Comparison of ENCODE assay signal across 30 mouse cellular contexts in genomic region chr1:135379048-135379447, GRCm38 (mm10). TPM values are rescaled to one million over a fixed set of nuclear protein-coding genes. Genes with fewer than 3 reads are reported as not detected.
A peak's percentile ranks its signal among the peaks of the same experiment; 100 is the strongest.
DNase-seq lines count a peak whose midpoint lies in the region; ATAC-seq and TF ChIP-seq lines count a peak whose summit lies in the region.
"Had no signal": no experiment of that assay in that cellular context is flagged by ENCODE, and none has a peak within 500 bp of the region (broad histone marks: within the 10 kb centered on the region; RNA-seq: fewer than 3 reads in every experiment).

No protein-coding gene starts in this region.

- peaks cover 4% of the 10 kb centered on the region for H3K4me1 ChIP-seq in heart, adult 2 months (ENCODE audit: control insufficient read depth, insufficient read depth, low read length)
- peaks cover 39% of the 10 kb centered on the region for H3K4me1 ChIP-seq in heart, embryonic 16.5 days (ENCODE audit: control insufficient read depth, insufficient read depth, low read length)

- H3K79me2 ChIP-seq in heart, adult 2 months (replicated peaks; ENCODE audit: control insufficient read depth, insufficient read depth, low read length): no peaks in the 10 kb centered on the region
- no peaks in the 10 kb centered on the region for H3K79me2 ChIP-seq in myocyte (ENCODE audit: control insufficient read depth, insufficient read depth)

- TF ChIP-seq CTCF in heart, adult 2 months (IDR thresholded peaks at IDR 0.05): no peak

- peak overlapping the region; percentile 39 for H3K27ac ChIP-seq in heart, adult 2 months
- peak overlapping the region; percentile 84 for H3K27ac ChIP-seq in heart, embryonic 16.5 days (ENCODE audit: low read length)
- H3K27ac ChIP-seq: kidney, embryonic 15.5 days; liver, embryonic 14.5 days; macrophage; midbrain, embryonic 13.5 days had no signal

- H3ac ChIP-seq in myocyte (ENCODE audit: control insufficient read depth, insufficient read length): no peak overlapping the region

- no peaks in the 10 kb centered on the region for H3K9me3 ChIP-seq in heart, embryonic 16.5 days (replicated peaks; ENCODE audit: control insufficient read depth, low read length)
- H3K9me3 ChIP-seq: kidney, embryonic 15.5 days; midbrain, embryonic 13.5 days had no signal

- no peak for DNase-seq in heart, adult 2 months
- DNase-seq in heart, adult 9 months (ENCODE audit: low spot score in 2 of 2): no peak
- no peak for DNase-seq in heart, postnatal 25 days (ENCODE audit: low spot score)
- peak; percentile 57 for DNase-seq in 416B (ENCODE audit: low read depth)
- DNase-seq in adipocyte (ENCODE audit: low spot score): no peak
- DNase-seq: adrenal gland, adult 2 months; adrenal gland, postnatal 36 days; B cell, adult 2 months; cerebellum, adult 18-20 months; cerebellum, postnatal 10 days; kidney, adult 18-20 months; kidney, postnatal 25 days; liver; lung, adult 2 months; lung, postnatal 10 days; right cerebral cortex, postnatal 14 days; thymus, adult 18-20 months; thymus, postnatal 36 days had no signal

- no peak for ATAC-seq in heart, embryonic 16.5 days (replicated peaks; ENCODE audit: extremely low read depth, insufficient read depth, low FRiP score)
- ATAC-seq: forebrain, embryonic 16.5 days; hindbrain, embryonic 16.5 days; midbrain, embryonic 13.5 days had no signal

- H3K9ac ChIP-seq in heart, adult 2 months (ENCODE audit: low read depth, low read length): no peak overlapping the region
- 0 out of 2 replicates have a peak overlapping the region, but pooled peaks have one; percentile 38 for H3K9ac ChIP-seq in heart, embryonic 16.5 days (ENCODE audit: low read length)
- H3K9ac ChIP-seq: kidney, embryonic 15.5 days; liver, embryonic 14.5 days; midbrain, embryonic 13.5 days had no signal

- TF ChIP-seq POLR2A in heart, adult 2 months (IDR thresholded peaks at IDR 0.05; ENCODE audit: insufficient read depth, low read depth, low read length): no peak
- no peak for TF ChIP-seq POLR2A in myocyte (IDR thresholded peaks at IDR 0.05; ENCODE audit: insufficient read length, low read depth)

- H3K4me3 ChIP-seq in heart, adult 2 months: no peak overlapping the region
- no peak overlapping the region for H3K4me3 ChIP-seq in heart, embryonic 16.5 days (ENCODE audit: low read length)
- H3K4me3 ChIP-seq in myocyte: no peak overlapping the region
- H3K4me3 ChIP-seq: erythroblast, embryonic 14.5 days; kidney, embryonic 15.5 days; midbrain, embryonic 13.5 days had no signal

- no peaks in the 10 kb centered on the region for H3K27me3 ChIP-seq in heart, adult 2 months (ENCODE audit: control insufficient read depth, insufficient read depth, low read length)
- no peaks in the 10 kb centered on the region for H3K27me3 ChIP-seq in heart, embryonic 16.5 days (ENCODE audit: control insufficient read depth, insufficient read depth, low read length)
- H3K27me3 ChIP-seq in myocyte (ENCODE audit: control insufficient read depth, insufficient read depth, insufficient read length): no peaks in the 10 kb centered on the region
- H3K27me3 ChIP-seq: kidney, embryonic 15.5 days; midbrain, embryonic 13.5 days had no signal

- intact Hi-C loops in heart, adult 2 months (cut with DNase I): no loop called here
- intact Hi-C loops in heart, postnatal 25 days (cut with DNase I): no loop called here

- 41% methylated on average over 2 of the region's 2 CpGs for WGBS in heart, adult 2 months
- WGBS in heart, embryonic 16.5 days: 36% methylated on average over 2 of the region's 2 CpGs

- no peak for TF ChIP-seq EP300 in heart, adult 2 months (IDR thresholded peaks at IDR 0.05; ENCODE audit: insufficient read depth, low read depth, low read length)

- peak overlapping the region; percentile 54 for H3K4me2 ChIP-seq in heart, embryonic 16.5 days (ENCODE audit: low read depth, low read length)
- peak overlapping the region; percentile 24 for H3K4me2 ChIP-seq in myocyte (ENCODE audit: low read depth)
- H3K4me2 ChIP-seq: kidney, embryonic 15.5 days; midbrain, embryonic 13.5 days had no signal

- no peaks in the 10 kb centered on the region for H3K36me3 ChIP-seq in heart, adult 2 months (ENCODE audit: control insufficient read depth, insufficient read depth, low read length)
- peaks cover 12% of the 10 kb centered on the region for H3K36me3 ChIP-seq in heart, embryonic 16.5 days (ENCODE audit: control insufficient read depth, insufficient read depth)
- peaks cover 7% of the 10 kb centered on the region for H3K36me3 ChIP-seq in myocyte (ENCODE audit: control insufficient read depth, insufficient read depth)

TF ChIP-seq in myocyte, 11 proteins besides CTCF, POLR2A, EP300 and RAD21:
- TF ChIP-seq SRF (IDR thresholded peaks at IDR 0.05; ENCODE audit: control insufficient read depth, insufficient read length, low read depth): no peak
- TF ChIP-seq POLR2AphosphoS2 (IDR thresholded peaks at IDR 0.05; ENCODE audit: insufficient read length, low read depth): peak; percentile 42

RNA-seq across cellular contexts. Expression of gene Shisa4, which starts 4.0 kb away (rescaled TPM):
- 1 to 10 TPM; 2.2 to 2.3 TPM for total RNA-seq in heart, adult 2 months (2021)
- 6.7 and 10.4 TPM in 2 replicates for polyA plus RNA-seq in heart, adult 2 months (2012; rRNA removed)
- 23.5 and 24.7 TPM in 2 replicates for polyA plus RNA-seq in heart, embryonic 16.5 days (2015; fragmentation: Nextera tagmentation; extraction: Ambion mirVana)
- 1 to 10 TPM; 3.1 to 3.4 TPM for total RNA-seq in heart, postnatal 25 days (2021)
- polyA plus RNA-seq in myocyte (2012; fragmentation: generic; extraction: Trizol): 92.0 TPM
- total RNA-seq: granulocyte monocyte progenitor cell, adult 5-6 weeks; megakaryocyte-erythroid progenitor cell, adult 5-6 weeks had no signal
- polyA plus RNA-seq: erythroblast, embryonic 14.5 days had no signal

RNA-seq across cellular contexts. Expression of gene Ipo9, which starts 51.3 kb away (rescaled TPM):
- total RNA-seq in heart, adult 2 months (2021): 10 to 100 TPM; 31.9 to 35.3 TPM
- polyA plus RNA-seq in heart, adult 2 months (2012; rRNA removed): 40.8 and 64.6 TPM in 2 replicates
- polyA plus RNA-seq in heart, embryonic 16.5 days (2015; fragmentation: Nextera tagmentation; extraction: Ambion mirVana): 58.1 and 70.3 TPM in 2 replicates
- total RNA-seq in heart, postnatal 25 days (2021): 10 to 100 TPM; 32.2 to 36.0 TPM
- 55.5 TPM for polyA plus RNA-seq in myocyte (2012; fragmentation: generic; extraction: Trizol)

RNA-seq across cellular contexts. Expression of gene Lmod1, which starts 54.4 kb away (rescaled TPM):
- 1 to 10 TPM; 3.7 to 4.7 TPM for total RNA-seq in heart, adult 2 months (2021)
- 4.8 and 6.4 TPM in 2 replicates for polyA plus RNA-seq in heart, adult 2 months (2012; rRNA removed)
- 1.7 TPM in 2 replicates for polyA plus RNA-seq in heart, embryonic 16.5 days (2015; fragmentation: Nextera tagmentation; extraction: Ambion mirVana)
- 1 to 10 TPM; 2.7 to 3.8 TPM for total RNA-seq in heart, postnatal 25 days (2021)
- polyA plus RNA-seq in myocyte (2012; fragmentation: generic; extraction: Trizol): 7.1 TPM
- total RNA-seq: common myeloid progenitor, adult 5-6 weeks; granulocyte monocyte progenitor cell, adult 5-6 weeks; megakaryocyte-erythroid progenitor cell, adult 5-6 weeks had no signal
- polyA plus RNA-seq: erythroblast, embryonic 14.5 days; macrophage had no signal
